Mouse (Mus musculus) embryonic facial prominence, embryonic 11.5 days (tissue): ENCODE measurements around the gene Elf3. TPM values are rescaled to one million over a fixed set of nuclear protein-coding genes. Genes with fewer than 3 reads are reported as not detected.

Experiments
- ATAC-seq: fragments of 200-750 bp; cut with Nextera tagmentation; replicated peaks from 2 replicates; pipeline ENCODE4 v1.8.0; 2017; ENCODE audit warnings: low read depth; ENCODE audit not compliant: insufficient number of reproducible peaks, low FRiP score, low TSS enrichment
- DNase-seq: peaks from one replicate; pipeline ENCODE4 v3.0.0-alpha.2; 2015; ENCODE audit warnings: low spot score
- H3K27ac ChIP-seq: fragments of 300-500 bp; sonication (generic); replicated peaks from 2 replicates; pipeline ENCODE4 v1.5.1; 2014; ENCODE audit warnings: mild to moderate bottlenecking, low read depth, low read length, control low read depth
- H3K27me3 ChIP-seq: fragments of 300-500 bp; sonication (generic); 2 replicates; pipeline ENCODE4 v1.6.1; 2014; ENCODE audit warnings: mild to moderate bottlenecking, low read length, moderate library complexity, mixed read lengths; ENCODE audit not compliant: control insufficient read depth, insufficient read depth
- H3K36me3 ChIP-seq: fragments of 300-500 bp; sonication (generic); replicated peaks from 2 replicates; pipeline ENCODE4 v1.6.1; 2014; ENCODE audit warnings: low read depth, mild to moderate bottlenecking, low read length, moderate library complexity, mixed read lengths; ENCODE audit not compliant: control insufficient read depth, insufficient read depth
- H3K4me1 ChIP-seq: fragments of 300-500 bp; sonication (generic); 2 replicates; pipeline ENCODE4 v1.6.1; 2014; ENCODE audit warnings: low read length, mixed read lengths; ENCODE audit not compliant: control insufficient read depth, insufficient read depth
- H3K4me2 ChIP-seq: fragments of 300-500 bp; sonication (generic); 2 replicates; pipeline ENCODE4 v1.6.1; 2014; ENCODE audit warnings: low read depth, mild to moderate bottlenecking, control low read depth, low read length, moderate library complexity
- H3K4me3 ChIP-seq: fragments of 300-500 bp; sonication (generic); 2 replicates; pipeline ENCODE4 v1.5.1; 2014; ENCODE audit warnings: low read depth, low read length, control low read depth
- H3K9ac ChIP-seq: fragments of 300-500 bp; sonication (generic); replicated peaks from 2 replicates; pipeline ENCODE4 v1.6.1; 2014; ENCODE audit warnings: mild to moderate bottlenecking, control low read depth, low read length
- H3K9me3 ChIP-seq: fragments of 300-500 bp; sonication (generic); replicated peaks from 2 replicates; pipeline ENCODE4 v1.6.1; 2016; ENCODE audit warnings: mild to moderate bottlenecking, low read length, inconsistent platforms, mixed read lengths; ENCODE audit not compliant: control insufficient read depth
- WGBS: fragments of 180-500 bp; shearing (Covaris S2); extraction: QIAGEN DNeasy Blood & Tissue Kit; methylation state at CpG from one replicate; pipeline ENCODE4 v1.1.7; 2014; 5-methylcytosine and 5-hydroxymethylcytosine counted together
- polyA plus RNA-seq: library from polyadenylated mRNA; unstranded; fragments of >200 nt; fragmentation: Nextera tagmentation; extraction: Ambion mirVana; gene quantifications from 2 replicates; pipeline ENCODE4 v1.2.1, GENCODE M21; 2014

Elf3 gene
- polyA plus RNA-seq, 1 experiment from 2014 or later = 2.9 TPM

DNA sequence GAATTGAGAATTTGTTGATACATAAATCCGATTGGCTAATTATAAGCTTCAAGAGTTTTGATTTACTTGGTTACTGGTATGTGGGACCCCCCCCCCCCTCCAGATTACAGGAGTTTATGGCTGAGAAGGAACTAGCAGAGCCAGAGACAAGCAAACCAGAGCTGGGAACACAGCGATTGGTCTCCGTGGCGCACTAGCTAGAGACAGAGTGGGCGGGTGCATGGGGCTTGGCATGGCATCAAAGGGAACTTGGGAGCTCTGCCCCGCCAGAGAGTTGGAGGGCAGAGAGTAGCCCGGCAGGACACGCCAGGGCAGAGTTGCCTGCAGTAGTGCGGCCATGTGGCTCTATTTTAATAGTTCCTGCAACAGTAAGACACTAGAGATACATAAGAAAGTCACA is 22.3 kb upstream of the Elf3 start:
- Histone ChIP-seq H3K4me1 (no peaks in the 10 kb centered on the region), H3K9ac (no peak overlapping the region), H3K9me3 (no peaks in the 10 kb centered on the region), H3K27ac (no peak overlapping the region), H3K27me3 (no peaks in the 10 kb centered on the region), H3K4me2 (no peak overlapping the region), H3K36me3 (no peaks in the 10 kb centered on the region; the same call in 1 of the 2 replicates), H3K4me3 (no peak overlapping the region)
- DNase-seq (no peak), ATAC-seq (no peak)
- 91% methylated on average over 9 of the region's 9 CpGs for WGBS

DNA sequence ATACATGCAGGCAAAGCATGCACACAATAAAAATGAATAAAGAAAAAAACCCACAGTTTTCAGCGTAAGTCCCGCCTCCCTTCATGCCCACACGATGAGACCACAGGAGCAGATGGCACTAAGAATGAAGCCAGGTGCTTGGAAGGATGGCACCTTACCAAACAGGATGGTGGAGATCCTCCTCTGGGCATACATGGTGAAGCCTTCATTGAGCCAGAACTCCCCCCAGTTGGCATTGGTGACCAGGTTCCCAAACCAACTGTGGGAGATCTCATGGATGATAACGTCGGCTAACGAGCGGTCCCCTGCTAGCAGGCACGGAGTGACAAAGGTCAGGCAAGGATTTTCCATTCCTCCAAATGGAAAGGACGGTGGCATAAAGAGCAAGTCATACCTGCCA is 13.0 kb upstream of the Elf3 start:
- H3K9ac ChIP-seq = no peak overlapping the region
- ATAC-seq (no peak), DNase-seq (no peak)
- H3K36me3 ChIP-seq = no peaks in the 10 kb centered on the region; the same call in none of the 2 replicates
- no peaks in the 10 kb centered on the region for H3K9me3 ChIP-seq
- 88% methylated on average over 9 of the region's 9 CpGs for WGBS
- no peak overlapping the region for H3K4me2 ChIP-seq
- H3K27ac ChIP-seq = no peak overlapping the region
- no peaks in the 10 kb centered on the region for H3K27me3 ChIP-seq
- no peak overlapping the region for H3K4me3 ChIP-seq
- no peaks in the 10 kb centered on the region for H3K4me1 ChIP-seq

DNA sequence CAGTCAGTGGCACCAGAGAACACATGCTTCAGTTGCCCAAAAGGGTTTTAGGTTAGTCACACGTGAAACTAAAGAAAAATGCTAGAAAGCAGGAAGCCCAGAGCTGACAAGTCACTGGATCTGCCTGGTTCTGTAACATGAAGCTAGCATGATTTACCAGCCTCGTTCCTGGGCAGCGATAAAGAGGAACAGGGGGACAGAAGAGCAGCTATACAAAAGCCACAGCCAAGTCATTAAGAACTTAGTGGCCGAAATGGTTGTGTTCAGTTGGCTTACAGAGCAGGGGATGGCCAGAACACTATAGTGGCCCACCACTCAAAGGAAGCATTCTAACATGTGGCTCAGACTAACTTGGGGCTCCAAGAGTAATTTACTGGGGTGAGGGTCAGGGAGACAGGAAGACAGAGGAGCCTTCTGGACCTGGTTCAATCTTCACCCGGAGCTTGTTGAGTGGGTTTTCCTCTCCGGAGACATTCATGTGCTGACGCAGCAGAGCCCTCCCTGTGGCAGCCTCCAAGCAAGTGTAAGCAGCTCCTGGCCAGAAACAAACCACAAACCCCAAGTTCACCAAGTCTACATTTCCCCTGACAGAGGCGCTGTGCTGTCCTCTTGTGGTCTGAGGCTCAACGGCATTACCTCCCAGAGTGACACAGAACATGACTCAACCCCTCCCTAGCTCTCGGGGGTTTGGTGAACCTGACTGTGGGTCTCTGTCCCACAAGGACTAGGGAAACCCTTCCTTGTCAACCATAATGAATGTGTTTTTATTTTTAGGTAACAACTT is 9.5 kb upstream of the Elf3 start:
- ATAC-seq (no peak), DNase-seq (no peak)
- Histone ChIP-seq H3K4me1 (no peaks in the 10 kb centered on the region), H3K4me2 (no peak overlapping the region), H3K27me3 (no peaks in the 10 kb centered on the region), H3K9me3 (no peaks in the 10 kb centered on the region), H3K36me3 (peaks cover 4% of the 10 kb centered on the region), H3K27ac (no peak overlapping the region), H3K9ac (no peak overlapping the region), H3K4me3 (no peak overlapping the region)
- 88% methylated on average over 10 of the region's 10 CpGs for WGBS

DNA sequence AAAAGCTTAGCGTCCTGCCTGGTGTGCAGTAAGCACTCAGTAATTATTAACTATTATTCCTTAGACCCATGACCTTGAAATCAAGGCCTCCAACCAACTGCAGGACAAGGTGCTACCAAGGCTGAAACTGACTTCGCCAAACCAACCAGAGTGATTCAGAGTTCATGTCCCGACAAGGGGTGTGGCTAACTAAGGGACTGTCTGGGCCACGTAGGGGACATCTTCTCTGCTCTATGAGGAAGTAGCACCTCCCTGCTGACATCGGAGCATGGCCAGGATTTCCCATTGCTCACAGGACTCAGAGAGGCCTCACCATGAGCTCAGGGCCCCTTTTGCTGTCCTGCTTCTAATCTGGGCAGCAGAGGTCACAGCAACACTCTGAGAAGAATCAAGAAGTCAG is 7.5 kb upstream of the Elf3 start:
- DNase-seq (no peak), ATAC-seq (no peak)
- no peaks in the 10 kb centered on the region for H3K9me3 ChIP-seq
- 84% methylated on average over 5 of the region's 5 CpGs for WGBS
- H3K27me3 ChIP-seq = no peaks in the 10 kb centered on the region
- no peak overlapping the region for H3K9ac ChIP-seq
- H3K4me2 ChIP-seq = no peak overlapping the region
- H3K27ac ChIP-seq = no peak overlapping the region
- H3K4me1 ChIP-seq = no peaks in the 10 kb centered on the region
- no peak overlapping the region for H3K4me3 ChIP-seq
- H3K36me3 ChIP-seq = peaks cover 4% of the 10 kb centered on the region

DNA sequence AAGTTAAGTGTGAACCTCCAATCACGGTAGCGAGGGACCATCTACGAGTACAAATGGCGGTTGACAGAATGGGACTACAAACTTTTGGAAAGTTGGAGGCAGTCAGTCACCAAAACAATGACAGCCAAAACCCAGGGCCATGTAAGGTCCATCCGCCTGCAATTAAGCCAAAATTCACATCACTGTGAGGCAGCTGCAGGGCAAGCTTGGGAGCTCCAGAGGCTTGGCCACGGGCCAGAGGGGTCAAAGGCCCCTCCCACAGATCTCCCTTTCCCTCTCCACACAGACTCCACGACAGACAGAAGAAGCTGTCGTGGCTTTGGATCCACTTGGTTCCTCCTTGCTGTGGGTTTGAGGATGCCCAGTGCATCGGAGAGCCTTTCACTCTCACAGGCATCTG is 4.9 kb upstream of the Elf3 start:
- DNase-seq (no peak), ATAC-seq (no peak)
- H3K27ac ChIP-seq = no peak overlapping the region
- peaks cover 5% of the 10 kb centered on the region for H3K4me1 ChIP-seq
- no peak overlapping the region for H3K9ac ChIP-seq
- H3K36me3 ChIP-seq = peaks cover 4% of the 10 kb centered on the region
- H3K4me2 ChIP-seq = no peak overlapping the region
- no peak overlapping the region for H3K4me3 ChIP-seq
- WGBS = 83% methylated on average over 9 of the region's 9 CpGs
- no peaks in the 10 kb centered on the region for H3K9me3 ChIP-seq
- H3K27me3 ChIP-seq = no peaks in the 10 kb centered on the region

DNA sequence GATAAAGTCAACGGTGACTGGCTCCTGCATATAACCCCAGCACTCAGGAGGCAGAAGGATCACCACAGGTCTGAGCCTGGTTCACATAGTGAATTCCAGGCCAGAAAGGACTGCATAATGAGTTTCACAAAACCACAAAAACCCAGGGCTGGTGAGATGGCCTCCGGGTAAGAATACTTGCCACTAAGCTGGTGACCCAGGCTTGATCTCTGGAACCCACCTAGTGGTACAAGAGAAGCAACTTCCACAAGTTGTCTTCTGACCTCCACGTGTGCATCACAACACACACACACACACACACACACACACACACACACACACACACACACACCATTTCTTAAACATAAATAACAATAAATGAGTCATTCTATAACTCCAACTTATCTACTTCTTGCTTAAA is 4.0 kb upstream of the Elf3 start:
- no peak overlapping the region for H3K4me2 ChIP-seq
- peaks cover 4% of the 10 kb centered on the region; the same call in 1 of the 2 replicates for H3K36me3 ChIP-seq
- no peak overlapping the region for H3K9ac ChIP-seq
- ATAC-seq = no peak
- peaks cover 5% of the 10 kb centered on the region for H3K4me1 ChIP-seq
- H3K4me3 ChIP-seq = no peak overlapping the region
- WGBS = 86% methylated on average over 3 of the region's 3 CpGs
- no peaks in the 10 kb centered on the region for H3K27me3 ChIP-seq
- no peak overlapping the region for H3K27ac ChIP-seq
- no peaks in the 10 kb centered on the region for H3K9me3 ChIP-seq
- DNase-seq = no peak

DNA sequence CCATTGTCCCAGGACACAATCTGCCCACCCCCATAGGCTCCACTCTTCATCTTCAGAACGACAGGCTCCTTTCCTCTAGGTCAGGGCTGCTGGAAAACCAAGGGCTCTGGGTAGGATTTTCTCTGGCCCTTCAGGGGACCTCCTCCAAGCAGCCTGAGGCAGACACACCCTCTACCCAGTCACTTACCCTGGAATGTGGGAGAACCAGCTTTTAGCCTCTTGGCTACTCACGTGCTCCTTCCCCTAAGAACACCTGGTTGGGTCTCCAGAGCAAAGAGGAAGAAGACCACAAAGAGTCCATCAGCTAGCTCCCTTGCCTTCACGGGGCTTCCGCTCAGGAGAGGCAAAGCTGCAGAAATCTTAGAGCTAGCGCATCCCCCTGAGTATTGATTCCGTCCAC is 2.6 kb upstream of the Elf3 start:
- Histone ChIP-seq H3K27ac (no peak overlapping the region), H3K9me3 (no peaks in the 10 kb centered on the region), H3K4me1 (peaks cover 5% of the 10 kb centered on the region), H3K4me3 (no peak overlapping the region), H3K4me2 (no peak overlapping the region), H3K27me3 (no peaks in the 10 kb centered on the region), H3K36me3 (peaks cover 4% of the 10 kb centered on the region; the same call in 1 of the 2 replicates), H3K9ac (no peak overlapping the region)
- DNase-seq = peak; percentile 30
- no peak for ATAC-seq
- 63% methylated on average over 6 of the region's 6 CpGs for WGBS

DNA sequence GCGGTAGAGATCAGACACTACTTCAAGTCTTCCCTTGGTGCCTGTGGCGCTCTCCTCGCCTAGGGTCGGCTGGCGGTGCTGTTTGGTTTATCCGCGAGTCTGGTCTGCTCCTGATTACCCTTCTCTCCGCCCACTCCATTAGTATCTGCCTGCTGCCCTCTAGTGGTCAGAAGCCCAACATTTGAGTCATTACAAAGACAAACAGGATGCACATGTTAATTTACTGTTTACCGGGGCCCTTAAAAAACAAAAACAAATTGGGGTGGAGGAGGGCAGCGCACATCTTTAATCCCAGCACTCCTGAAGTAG is 714 bp upstream of the Elf3 start:
- H3K27me3 ChIP-seq = no peaks in the 10 kb centered on the region
- H3K9me3 ChIP-seq = no peaks in the 10 kb centered on the region
- peak overlapping the region; percentile 54 for H3K4me2 ChIP-seq
- peak overlapping the region; percentile 28; the same call in 1 of the 2 replicates for H3K27ac ChIP-seq
- WGBS = under 1% methylated on average over 10 of the region's 10 CpGs
- peaks cover 5% of the 10 kb centered on the region for H3K4me1 ChIP-seq
- ATAC-seq = peak; percentile 44
- H3K9ac ChIP-seq = peak overlapping the region; percentile 50
- peak overlapping the region; percentile 19 for H3K4me3 ChIP-seq
- peak; percentile 96 for DNase-seq
- H3K36me3 ChIP-seq = no peaks in the 10 kb centered on the region
